Mouse (Mus musculus): ENCODE data around the gene 1700029I15Rik. TPM values are rescaled to one million over a fixed set of nuclear protein-coding genes. Genes with fewer than 3 reads are reported as not detected.

Gene 1700029I15Rik
- not detected for polyA plus RNA-seq (2014; fragmentation: Illumina TruSeq; extraction: RNeasy Lipid Tissue Mini Kit (QIAGEN cat#74804))

GRCm38 (mm10) chr2:92381901-92382588 lies at the start of gene 1700029I15Rik:
Gene 1700029I15Rik, plus strand, starts transcription at chr2:92382538.

DNA sequence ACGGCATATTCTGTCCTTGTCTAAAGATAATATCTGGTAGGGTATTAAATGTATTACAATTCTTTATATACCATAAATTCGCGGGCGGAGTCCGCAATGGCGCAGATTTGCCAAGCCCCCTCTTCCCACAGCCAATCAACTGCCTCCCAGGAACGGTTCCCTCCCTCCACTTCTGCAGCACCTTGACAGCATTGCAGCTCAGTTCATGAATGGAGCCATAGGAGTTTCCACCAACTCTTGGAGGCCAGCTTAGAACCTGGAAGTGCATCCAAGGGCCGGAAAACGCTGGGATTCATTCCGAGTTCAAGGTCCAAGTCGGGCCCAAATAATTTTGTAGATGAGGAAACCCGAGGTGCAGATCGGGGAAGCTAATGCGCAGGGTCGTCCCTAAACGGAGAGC lies 7.8 kb upstream of the 1700029I15Rik start, which contains the start of the genes Pex16 and Large2:
Pex16 (plus strand) TSS at position 163 of the 400 bp plus-strand sequence.
Large2 (minus strand) TSS at position 356 of the 400 bp plus-strand sequence.

DNA sequence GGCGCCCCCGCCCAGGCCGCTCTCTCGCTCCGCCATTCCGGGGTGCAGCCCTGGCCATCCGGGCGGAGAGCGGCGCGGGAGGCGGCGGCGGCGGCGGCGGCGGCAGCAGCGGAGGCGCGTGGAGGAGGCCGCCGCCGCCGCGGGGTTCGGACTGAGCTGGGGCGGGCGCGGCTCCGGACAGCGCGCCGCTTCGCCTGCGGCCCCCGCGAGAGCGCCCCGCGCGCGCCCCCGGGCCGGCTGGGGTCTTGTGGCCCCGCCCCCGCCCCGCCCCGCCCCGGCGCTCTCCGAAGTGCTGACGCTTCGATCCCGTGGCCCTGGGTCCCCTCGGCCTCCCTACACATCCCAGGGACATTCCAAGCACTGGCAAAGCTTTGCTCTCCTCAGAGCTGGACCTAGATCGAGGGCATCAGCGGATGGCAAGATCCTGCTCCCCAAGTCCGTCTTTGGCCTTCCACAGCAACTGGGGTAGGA lies 18.8 kb downstream of the 1700029I15Rik start, which contains the start of gene Mapk8ip1:
Mapk8ip1 (minus strand) TSS at position 173 of the 471 bp plus-strand sequence.

GRCm38 (mm10) chr2:92433578-92434374 lies 51.4 kb downstream of the 1700029I15Rik start, which contains the start of gene Cry2:
Gene Cry2, minus strand, starts transcription at chr2:92434043.

Other genes with a start within 250 kb of the 1700029I15Rik start
- not detected for gene Pex16, start 7.9 kb upstream of the 1700029I15Rik start, polyA plus RNA-seq (2014; fragmentation: Illumina TruSeq; extraction: RNeasy Lipid Tissue Mini Kit (QIAGEN cat#74804))
- 1.3 TPM for gene Large2, start 7.7 kb upstream of the 1700029I15Rik start, polyA plus RNA-seq (2014; fragmentation: Illumina TruSeq; extraction: RNeasy Lipid Tissue Mini Kit (QIAGEN cat#74804))
- 1.6 TPM for gene Mapk8ip1, start 18.7 kb downstream of the 1700029I15Rik start, polyA plus RNA-seq (2014; fragmentation: Illumina TruSeq; extraction: RNeasy Lipid Tissue Mini Kit (QIAGEN cat#74804))
- gene Cry2, start 51.5 kb downstream of the 1700029I15Rik start, polyA plus RNA-seq (2014; fragmentation: Illumina TruSeq; extraction: RNeasy Lipid Tissue Mini Kit (QIAGEN cat#74804)): 4.7 TPM
- 3.2 TPM for gene Slc35c1, start 78.0 kb downstream of the 1700029I15Rik start, polyA plus RNA-seq (2014; fragmentation: Illumina TruSeq; extraction: RNeasy Lipid Tissue Mini Kit (QIAGEN cat#74804))
- gene Chst1, start 217.2 kb downstream of the 1700029I15Rik start, polyA plus RNA-seq (2014; fragmentation: Illumina TruSeq; extraction: RNeasy Lipid Tissue Mini Kit (QIAGEN cat#74804)): 0.77 TPM

Data from ovary, adult 10 weeks (tissue).